Mouse (Mus musculus) embryonic facial prominence, embryonic 12.5 days (tissue): ENCODE measurements around the gene Cldn34c1. TPM values are rescaled to one million over a fixed set of nuclear protein-coding genes. Genes with fewer than 3 reads are reported as not detected.
"Not testable (repeated sequence)": the region's sequence is repeated elsewhere in the genome, so short reads cannot be mapped to it uniquely, and the experiment has no call there.

Source experiments
- ATAC-seq: fragments of 200-750 bp; cut with Nextera tagmentation; 2 replicates; pipeline ENCODE4 v1.8.0; 2017; ENCODE audit not compliant: insufficient number of reproducible peaks, insufficient read depth, low FRiP score, low TSS enrichment
- H3K27ac ChIP-seq: fragments of 300-500 bp; sonication (generic); 2 replicates; pipeline ENCODE4 v1.5.1; 2016; ENCODE audit warnings: mild to moderate bottlenecking
- H3K27me3 ChIP-seq: fragments of 300-500 bp; sonication (generic); 2 replicates; pipeline ENCODE4 v1.6.1; 2016; ENCODE audit warnings: mild to moderate bottlenecking, moderate library complexity
- H3K36me3 ChIP-seq: fragments of 300-500 bp; sonication (generic); 2 replicates; pipeline ENCODE4 v1.6.1; 2016; ENCODE audit warnings: mild to moderate bottlenecking
- H3K4me1 ChIP-seq: fragments of 300-500 bp; sonication (generic); 2 replicates; pipeline ENCODE4 v1.6.1; 2016
- H3K4me2 ChIP-seq: fragments of 300-500 bp; sonication (generic); replicated peaks from 2 replicates; pipeline ENCODE4 v1.6.1; 2016; ENCODE audit warnings: mild to moderate bottlenecking, moderate library complexity
- H3K4me3 ChIP-seq: fragments of 300-500 bp; sonication (generic); 2 replicates; pipeline ENCODE4 v1.5.1; 2016; ENCODE audit warnings: mild to moderate bottlenecking
- H3K9ac ChIP-seq: fragments of 300-500 bp; sonication (generic); 2 replicates; pipeline ENCODE4 v1.6.1; 2016; ENCODE audit warnings: mild to moderate bottlenecking, moderate library complexity
- H3K9me3 ChIP-seq: fragments of 300-500 bp; sonication (generic); 2 replicates; pipeline ENCODE4 v1.6.1; 2016; ENCODE audit warnings: mild to moderate bottlenecking, moderate library complexity
- WGBS: fragments of 180-500 bp; shearing (Covaris S2); methylation state at CpG from one replicate; pipeline ENCODE4 v1.1.7; 2016; 5-methylcytosine and 5-hydroxymethylcytosine counted together
- polyA plus RNA-seq: library from polyadenylated mRNA; unstranded; fragments of >200 nt; fragmentation: Nextera tagmentation; extraction: Ambion mirVana; gene quantifications from 2 replicates; pipeline ENCODE4 v1.2.1, GENCODE M21; 2016

Gene Cldn34c1
- 20.7 and 23.0 TPM in 2 replicates for polyA plus RNA-seq

DNA sequence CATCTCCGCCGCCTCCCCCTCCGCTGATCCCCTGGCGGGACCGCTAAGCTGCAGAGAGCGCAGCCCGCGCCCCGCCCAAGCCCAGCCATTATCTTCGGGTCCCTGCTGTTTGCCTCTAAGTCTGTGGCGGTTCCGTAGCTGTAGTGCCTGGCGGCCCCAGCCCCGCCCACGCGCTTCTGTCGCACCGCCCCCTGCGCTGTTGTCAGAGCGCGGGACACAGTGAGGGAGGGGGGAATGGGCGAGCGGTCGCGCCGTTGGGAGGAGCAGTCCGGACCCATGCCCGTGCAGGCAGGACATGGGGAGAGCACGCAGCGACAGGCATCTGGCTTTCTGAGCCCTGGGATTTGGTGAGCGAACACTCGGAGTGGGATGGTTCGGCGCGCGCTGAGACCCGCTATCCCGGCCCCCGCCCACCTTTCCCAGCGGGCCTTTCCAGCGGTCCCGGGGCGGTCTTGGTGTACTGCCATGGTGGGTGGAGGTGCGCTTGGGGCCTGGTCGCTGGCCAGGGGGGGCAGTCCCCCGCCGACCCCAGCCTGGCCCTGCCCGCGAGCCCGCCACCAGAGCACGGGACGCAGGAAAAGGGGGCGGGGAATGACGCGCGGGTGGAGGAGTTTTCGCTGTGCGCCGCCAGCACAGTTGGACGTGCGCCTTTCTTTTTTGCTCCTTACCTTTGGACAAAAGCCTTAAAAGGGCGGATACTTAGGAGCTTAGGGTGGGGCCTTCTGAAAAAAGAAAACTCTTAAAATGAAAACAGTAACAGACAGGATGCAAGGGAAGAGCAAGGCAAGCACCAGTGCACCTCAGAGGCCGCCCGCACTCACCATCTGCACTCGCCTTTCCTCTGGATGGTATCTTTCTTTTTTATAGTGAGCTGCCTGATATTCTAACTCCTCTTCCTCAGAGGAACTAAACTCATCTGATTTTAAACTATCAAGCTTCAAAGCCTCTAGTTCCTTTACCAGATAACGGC is at the start of gene Cldn34c1:
TSS of gene Cldn34c1 (plus strand) at position 205 of the 970 bp plus-strand sequence.
- Histone ChIP-seq H3K4me2 (peak within 1 kb of the TSS; percentile 40), H3K9me3 (no peaks in the 10 kb centered on the region), H3K27me3 (no peaks in the 10 kb centered on the region), H3K27ac (peak within 1 kb of the TSS; percentile 93), H3K4me1 (no peaks in the 10 kb centered on the region), H3K36me3 (no peaks in the 10 kb centered on the region), H3K4me3 (peak within 1 kb of the TSS; percentile 50), H3K9ac (peak within 1 kb of the TSS; percentile 55; the same call in 1 of the 2 replicates)
- 4% methylated on average over 65 of the region's 66 CpGs for WGBS
- ATAC-seq = peak; percentile 99

DNA sequence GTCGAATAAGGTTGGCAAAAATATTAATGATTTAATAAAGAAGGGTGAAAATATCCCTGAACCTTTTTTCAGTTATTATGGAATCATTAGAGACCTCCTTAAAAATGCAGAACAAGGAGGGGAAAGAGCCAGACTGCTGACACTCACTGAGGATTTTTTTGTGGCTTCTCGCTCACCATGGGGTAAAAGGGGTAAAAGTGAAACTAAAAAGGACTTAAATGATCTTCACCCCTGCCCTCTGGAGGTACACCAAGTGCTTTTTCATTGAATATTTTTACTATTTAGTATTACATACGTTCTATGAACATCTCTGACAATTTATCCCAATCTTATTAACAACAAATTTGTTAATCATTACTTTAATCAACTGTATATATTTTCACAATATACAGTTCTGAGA is 15.9 kb upstream of the Cldn34c1 start:
- Histone ChIP-seq H3K4me3 (no peak overlapping the region), H3K9ac (no peak overlapping the region), H3K36me3 (no peaks in the 10 kb centered on the region), H3K27me3 (no peaks in the 10 kb centered on the region), H3K4me2 (no peak overlapping the region), H3K27ac (no peak overlapping the region), H3K4me1 (no peaks in the 10 kb centered on the region), H3K9me3 (no peaks in the 10 kb centered on the region)
- ATAC-seq = no peak
- 82% methylated on average over 3 of the region's 3 CpGs for WGBS

DNA sequence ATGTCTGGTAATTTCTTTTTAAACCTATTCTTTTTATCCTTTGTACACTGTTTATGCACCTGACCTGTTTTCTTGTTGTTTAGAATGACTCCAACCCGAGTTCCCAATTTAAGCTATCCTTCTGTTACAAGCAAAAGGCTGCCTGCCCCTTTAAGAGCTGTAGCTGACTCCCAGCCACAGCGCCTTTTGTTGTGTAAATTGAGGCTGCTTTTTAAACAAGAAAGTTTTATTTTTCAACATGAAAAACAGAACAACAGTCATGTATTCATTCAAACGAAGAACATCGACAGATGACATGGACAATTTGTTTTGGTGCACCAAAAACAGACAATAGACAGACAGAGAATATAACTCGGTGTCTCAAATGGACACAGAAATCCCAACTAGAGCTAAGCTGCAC is 489 bp upstream of the Cldn34c1 start:
- not testable (repeated sequence) for ATAC-seq, H3K9me3 ChIP-seq, H3K36me3 ChIP-seq, H3K27me3 ChIP-seq, H3K4me1 ChIP-seq
- H3K4me2 ChIP-seq = peak overlapping the region; percentile 22; the same call in 1 of the 2 replicates
- peak overlapping the region; percentile 55; the same call in 1 of the 2 replicates for H3K9ac ChIP-seq
- H3K4me3 ChIP-seq = peak overlapping the region; percentile 50
- peak overlapping the region; percentile 93 for H3K27ac ChIP-seq
- WGBS = 14% methylated on average over 5 of the region's 5 CpGs

GRCm38 (mm10) chrX:123104692-123105091 is 1.4 kb downstream of the Cldn34c1 start:
- H3K9me3 ChIP-seq, H3K27me3 ChIP-seq, H3K36me3 ChIP-seq, H3K27ac ChIP-seq, H3K4me1 ChIP-seq, ATAC-seq: not testable (repeated sequence)
- Histone ChIP-seq H3K4me3 (peak overlapping the region; percentile 50), H3K9ac (0 out of 2 replicates have a peak overlapping the region, but pooled peaks have one; percentile 55), H3K4me2 (peak overlapping the region; percentile 40)
- 20% methylated on average over 7 of the region's 7 CpGs for WGBS

DNA sequence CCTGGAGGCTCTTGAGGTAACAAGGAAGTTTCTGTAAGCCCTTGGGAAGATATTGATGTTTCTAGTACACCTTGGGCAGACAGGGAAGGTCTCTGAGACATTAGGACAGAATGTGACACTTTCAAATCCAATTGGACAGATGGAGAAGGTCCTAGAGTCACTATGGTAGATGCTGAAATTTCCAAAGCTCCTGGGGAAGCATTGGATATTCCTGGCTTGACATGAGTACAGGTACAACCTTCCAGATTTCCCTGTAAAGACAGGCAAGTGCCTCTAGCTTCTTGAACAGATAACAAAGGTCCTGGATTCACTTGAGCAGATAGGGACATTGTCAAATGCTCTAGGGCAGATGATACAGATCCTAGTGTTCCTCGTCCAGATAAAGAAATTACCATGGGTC is 119.1 kb downstream of the Cldn34c1 start, which contains the start of gene Srsx:
TSS of gene Srsx (minus strand) at position 101 of the 400 bp plus-strand sequence.
- H3K9me3 ChIP-seq, H3K36me3 ChIP-seq, H3K4me1 ChIP-seq, H3K9ac ChIP-seq, H3K4me2 ChIP-seq, H3K27ac ChIP-seq, H3K4me3 ChIP-seq, H3K27me3 ChIP-seq, ATAC-seq: not testable (repeated sequence)
- 88% methylated on average over 1 of the region's 1 CpGs for WGBS

Other genes with a start within 250 kb of the Cldn34c1 start
- not detected in 2 replicates for gene Gm17521, start 73.8 kb upstream of the Cldn34c1 start, polyA plus RNA-seq
- not detected in 2 replicates for gene Srsx, start 119.0 kb downstream of the Cldn34c1 start, polyA plus RNA-seq
- not detected in 2 replicates for gene Gm17577, start 143.4 kb downstream of the Cldn34c1 start, polyA plus RNA-seq